Mouse (Mus musculus) midbrain, embryonic 14.5 days (tissue): ENCODE measurements at regions not wholly inside any gene's neighbourhood (a gene's known extent, or its start where the extent isn't known, plus 50 kb on each side); places are given as distances from the start of the nearest gene placed in this dataset.

Experiments used
- ATAC-seq: fragments of 200-750 bp; cut with Nextera tagmentation; 2 replicates; pipeline ENCODE4 v1.8.0; 2017; ENCODE audit warnings: moderate number of reproducible peaks, moderate library complexity; ENCODE audit not compliant: low FRiP score, low TSS enrichment
- DNase-seq: peaks from one replicate; pipeline ENCODE4 v3.0.0-alpha.2; 2015
- H3K27ac ChIP-seq: fragments of 300-500 bp; sonication (generic); replicated peaks from 2 replicates; pipeline ENCODE4 v1.5.1; 2014; ENCODE audit warnings: mild to moderate bottlenecking, low read depth, low read length, moderate library complexity
- H3K27me3 ChIP-seq: fragments of 300-500 bp; sonication (generic); 2 replicates; pipeline ENCODE4 v1.6.1; 2014; ENCODE audit warnings: low read length, control low read depth, mixed read lengths; ENCODE audit not compliant: control insufficient read depth, insufficient read depth
- H3K36me3 ChIP-seq: fragments of 300-500 bp; sonication (generic); 2 replicates; pipeline ENCODE4 v1.6.1; 2014; ENCODE audit warnings: low read length, control low read depth; ENCODE audit not compliant: control insufficient read depth, insufficient read depth
- H3K4me1 ChIP-seq: fragments of 300-500 bp; sonication (generic); 2 replicates; pipeline ENCODE4 v1.6.1; 2014; ENCODE audit warnings: mild to moderate bottlenecking, antibody characterized with exemption, low read length, control low read depth; ENCODE audit not compliant: control insufficient read depth, insufficient read depth
- H3K4me2 ChIP-seq: fragments of 300-500 bp; sonication (generic); 2 replicates; pipeline ENCODE4 v1.6.1; 2014; ENCODE audit warnings: mild to moderate bottlenecking, low read length, moderate library complexity
- H3K4me3 ChIP-seq: fragments of 300-500 bp; sonication (generic); replicated peaks from 2 replicates; pipeline ENCODE4 v1.5.1; 2014; ENCODE audit warnings: low read depth, low read length
- H3K9ac ChIP-seq: fragments of 300-500 bp; sonication (generic); replicated peaks from 2 replicates; pipeline ENCODE4 v1.6.1; 2014; ENCODE audit warnings: mild to moderate bottlenecking, low read length, moderate library complexity
- H3K9me3 ChIP-seq: fragments of 300-500 bp; sonication (generic); 2 replicates; pipeline ENCODE4 v1.6.1; 2016; ENCODE audit warnings: low read length, control low read depth, mixed read lengths; ENCODE audit not compliant: control insufficient read depth
- WGBS: fragments of 180-500 bp; shearing (Covaris S2); extraction: QIAGEN DNeasy Blood & Tissue Kit; methylation state at CpG from one replicate; pipeline ENCODE4 v1.1.7; 2014; 5-methylcytosine and 5-hydroxymethylcytosine counted together

DNA sequence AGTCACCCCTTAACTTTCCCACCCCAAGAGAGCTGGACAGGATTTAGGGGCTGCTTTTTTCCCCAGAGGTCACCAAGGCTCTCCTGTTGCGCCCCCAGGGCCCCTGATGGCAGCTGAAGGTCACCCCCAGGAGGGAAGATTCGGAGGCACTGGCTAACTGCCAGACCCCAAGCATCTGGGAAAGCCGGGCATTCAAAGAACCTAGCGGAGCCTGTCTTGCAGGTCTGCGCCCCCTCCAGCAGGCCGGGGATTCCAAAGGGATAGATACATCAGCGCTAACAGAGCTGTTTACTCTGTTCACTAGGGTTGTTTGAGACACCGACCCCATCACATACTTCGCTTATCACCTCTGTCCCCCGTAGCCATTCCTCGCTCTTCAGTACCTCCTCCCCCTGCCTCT lies 154.6 kb upstream of the Usp9x start:
- H3K4me2 ChIP-seq, result peak overlapping the region; percentile 31
- ATAC-seq (no peak), DNase-seq (peak; percentile 21)
- H3K36me3 ChIP-seq, result no peaks in the 10 kb centered on the region
- H3K9me3 ChIP-seq, result no peaks in the 10 kb centered on the region
- H3K27me3 ChIP-seq, result no peaks in the 10 kb centered on the region
- H3K9ac ChIP-seq, result no peak overlapping the region
- no peak overlapping the region; the same call in 1 of the 2 replicates for H3K4me3 ChIP-seq
- H3K27ac ChIP-seq, result no peak overlapping the region
- H3K4me1 ChIP-seq, result no peaks in the 10 kb centered on the region
- WGBS, result 30% methylated on average over 11 of the region's 11 CpGs

DNA sequence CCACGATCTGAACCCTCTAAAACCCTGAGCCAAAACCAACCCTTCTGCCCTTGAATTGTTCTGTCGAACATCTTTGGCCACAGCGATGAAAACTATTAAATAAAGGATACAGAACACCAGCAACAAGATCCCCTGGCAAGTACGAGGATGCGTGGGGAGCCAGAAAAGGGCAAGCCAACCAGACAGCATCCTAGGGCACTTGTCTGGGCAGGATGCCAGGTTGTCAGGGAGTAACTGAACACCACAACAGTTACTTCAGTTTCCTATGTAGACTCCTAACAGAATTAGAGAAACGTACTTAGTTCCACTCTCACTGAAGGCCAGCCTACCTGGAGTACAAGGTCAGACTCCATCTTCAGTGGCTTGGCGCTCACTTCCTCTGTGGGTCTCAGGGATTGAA lies 138.4 kb upstream of the Med14 start:
- no peaks in the 10 kb centered on the region for H3K9me3 ChIP-seq
- H3K4me3 ChIP-seq, result no peak overlapping the region
- H3K27ac ChIP-seq, result no peak overlapping the region
- ATAC-seq (no peak), DNase-seq (no peak)
- WGBS, result 86% methylated on average over 7 of the region's 7 CpGs
- H3K36me3 ChIP-seq, result no peaks in the 10 kb centered on the region
- no peaks in the 10 kb centered on the region for H3K27me3 ChIP-seq
- H3K4me2 ChIP-seq, result no peak overlapping the region
- H3K9ac ChIP-seq, result no peak overlapping the region
- no peaks in the 10 kb centered on the region for H3K4me1 ChIP-seq

DNA sequence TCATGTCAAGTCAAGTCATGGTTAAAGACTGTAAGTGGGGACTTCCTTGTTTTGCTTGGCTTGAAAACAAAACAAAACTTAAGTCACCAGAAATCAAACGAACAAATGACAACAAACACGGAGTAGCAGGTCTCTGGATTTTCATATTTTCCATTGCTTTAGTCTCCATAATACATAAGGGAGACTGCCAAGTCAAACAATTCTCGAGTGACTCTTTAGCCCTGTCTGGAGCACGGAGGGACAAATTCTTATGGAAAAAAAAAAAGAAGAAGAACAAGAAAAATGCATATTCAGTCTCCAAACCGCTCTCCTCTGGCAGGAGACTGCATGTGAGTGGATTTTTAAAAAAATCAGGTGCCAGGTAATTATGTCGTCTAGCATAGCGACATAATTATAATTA lies 129.6 kb upstream of the Med14 start:
- Histone ChIP-seq H3K9me3 (no peaks in the 10 kb centered on the region), H3K27ac (no peak overlapping the region), H3K9ac (no peak overlapping the region), H3K4me3 (no peak overlapping the region), H3K27me3 (no peaks in the 10 kb centered on the region), H3K4me2 (no peak overlapping the region), H3K4me1 (no peaks in the 10 kb centered on the region), H3K36me3 (no peaks in the 10 kb centered on the region)
- ATAC-seq (no peak), DNase-seq (no peak)
- WGBS, result 69% methylated on average over 7 of the region's 7 CpGs

DNA sequence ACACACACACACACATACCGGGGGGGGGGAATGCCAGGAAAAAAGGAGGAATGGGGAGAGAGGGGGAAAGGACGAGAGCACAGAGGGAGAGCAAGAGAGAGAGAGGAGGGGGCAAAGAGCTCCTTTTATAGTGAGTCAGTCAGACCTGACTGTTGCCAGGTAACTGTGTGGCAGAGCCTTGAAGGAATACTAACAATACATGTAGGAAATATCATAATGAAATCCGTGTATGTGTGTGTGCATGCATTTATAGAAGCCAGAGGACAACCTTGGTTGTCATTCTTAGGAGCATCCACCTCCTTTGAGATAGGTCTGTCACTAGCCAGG lies 127.6 kb upstream of the Med14 start:
- WGBS, result 26% methylated on average over 3 of the region's 3 CpGs
- H3K4me2 ChIP-seq, result peak overlapping the region; percentile 38
- H3K9ac ChIP-seq, result no peak overlapping the region
- H3K36me3 ChIP-seq, result no peaks in the 10 kb centered on the region
- no peaks in the 10 kb centered on the region for H3K4me1 ChIP-seq
- ATAC-seq, result peak; percentile 47; the same call in 1 of the 2 replicates
- H3K4me3 ChIP-seq, result no peak overlapping the region
- peak; percentile 48 for DNase-seq
- no peaks in the 10 kb centered on the region for H3K9me3 ChIP-seq
- no peaks in the 10 kb centered on the region for H3K27me3 ChIP-seq
- peak overlapping the region; percentile 86 for H3K27ac ChIP-seq

DNA sequence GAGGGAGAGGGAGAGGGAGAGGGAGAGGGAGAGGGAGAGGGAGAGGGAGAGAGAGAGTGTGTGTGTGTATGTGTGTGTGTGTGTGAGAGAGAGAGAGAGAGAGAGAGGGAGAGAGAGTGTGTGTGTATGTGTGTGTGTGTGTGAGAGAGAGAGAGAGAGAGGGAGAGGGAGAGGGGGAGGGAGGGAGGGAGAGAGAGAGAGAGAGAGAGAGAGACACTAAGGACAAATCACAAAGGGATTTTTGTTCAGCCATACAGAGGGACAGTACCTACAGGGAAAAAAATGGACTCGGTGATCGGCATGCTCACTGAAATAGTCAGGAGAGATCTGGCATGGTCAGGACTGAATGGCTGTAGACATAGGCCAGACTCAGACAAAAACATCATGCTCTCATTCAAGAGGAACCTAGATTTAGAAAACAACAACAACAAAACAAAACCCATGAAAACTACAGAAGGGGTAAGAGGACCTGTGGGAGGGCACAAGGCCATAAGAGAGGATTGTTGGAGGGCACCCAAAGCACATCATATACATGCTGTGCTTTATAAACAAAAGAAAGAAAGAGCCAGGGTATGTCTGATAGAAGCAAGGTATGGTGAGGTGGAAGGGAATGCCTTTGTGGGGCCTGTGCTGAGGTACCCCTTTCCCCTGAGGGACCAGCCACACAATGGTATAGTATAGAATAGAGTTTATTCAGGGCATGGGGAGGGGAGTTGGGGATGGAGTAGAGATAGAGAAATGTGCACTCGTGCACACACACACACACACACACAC lies 127.0 kb upstream of the Med14 start:
- 46% methylated on average over 3 of the region's 3 CpGs for WGBS
- Histone ChIP-seq H3K4me3 (no peak overlapping the region), H3K36me3 (no peaks in the 10 kb centered on the region), H3K9ac (0 out of 2 replicates have a peak overlapping the region, but pooled peaks have one; percentile 23), H3K4me2 (peak overlapping the region; percentile 38), H3K27ac (peak overlapping the region; percentile 86), H3K27me3 (no peaks in the 10 kb centered on the region), H3K4me1 (no peaks in the 10 kb centered on the region), H3K9me3 (no peaks in the 10 kb centered on the region)
- ATAC-seq, result peak; percentile 68; the same call in 1 of the 2 replicates
- peak; percentile 32 for DNase-seq

GRCm38 (mm10) chrX:12888010-12888707 lies 126.3 kb upstream of the Med14 start:
- Histone ChIP-seq H3K27me3 (no peaks in the 10 kb centered on the region), H3K9me3 (no peaks in the 10 kb centered on the region), H3K36me3 (no peaks in the 10 kb centered on the region), H3K4me3 (no peak overlapping the region), H3K27ac (peak overlapping the region; percentile 77), H3K4me1 (no peaks in the 10 kb centered on the region), H3K4me2 (peak overlapping the region; percentile 25), H3K9ac (no peak overlapping the region)
- 47% methylated on average over 11 of the region's 11 CpGs for WGBS
- DNase-seq (peak; percentile 54), ATAC-seq (0 out of 2 replicates have a peak, but pooled peaks have one; percentile 55)

DNA sequence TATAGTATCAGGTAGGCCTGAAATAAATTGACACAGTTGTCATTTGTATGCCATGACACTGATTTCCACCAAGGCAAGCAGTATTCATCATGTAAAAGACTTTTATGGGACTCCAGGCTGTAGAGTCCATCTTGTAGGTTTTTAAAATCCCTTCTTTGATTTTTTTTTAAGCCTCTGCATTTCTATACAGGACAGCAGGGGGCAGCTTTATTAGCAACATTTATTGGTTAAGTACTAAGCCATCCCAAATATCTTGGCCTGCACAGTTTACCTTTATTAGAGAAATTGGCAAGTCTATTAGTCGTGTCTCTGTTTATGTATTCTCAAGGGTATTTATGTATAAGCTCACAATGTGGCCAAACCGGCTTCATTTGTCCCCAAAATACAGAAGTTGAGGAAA lies 125.6 kb upstream of the Med14 start:
- H3K27ac ChIP-seq, result peak overlapping the region; percentile 77
- no peaks in the 10 kb centered on the region for H3K27me3 ChIP-seq
- peak; percentile 35 for DNase-seq

GRCm38 (mm10) chrX:12886160-12887048 lies 124.5 kb upstream of the Med14 start:
- Histone ChIP-seq H3K27me3 (no peaks in the 10 kb centered on the region), H3K9me3 (no peaks in the 10 kb centered on the region), H3K4me3 (no peak overlapping the region), H3K4me2 (peak overlapping the region; percentile 16; the same call in 1 of the 2 replicates), H3K9ac (no peak overlapping the region), H3K27ac (peak overlapping the region; percentile 43; the same call in 1 of the 2 replicates), H3K4me1 (no peaks in the 10 kb centered on the region), H3K36me3 (no peaks in the 10 kb centered on the region)
- DNase-seq (peak; percentile 31), ATAC-seq (no peak)
- 20% methylated on average over 18 of the region's 18 CpGs for WGBS

More for the DNA sequence above, 125.6 kb upstream of the Med14 start:
- Histone ChIP-seq H3K4me1 (no peaks in the 10 kb centered on the region), H3K4me2 (no peak overlapping the region), H3K4me3 (no peak overlapping the region), H3K36me3 (no peaks in the 10 kb centered on the region), H3K9me3 (no peaks in the 10 kb centered on the region), H3K9ac (no peak overlapping the region)
- no peak for ATAC-seq
- WGBS, result 41% methylated on average over 2 of the region's 2 CpGs
